23 mouse cellular contexts compared by ENCODE assay signal in the genomic region with DNA sequence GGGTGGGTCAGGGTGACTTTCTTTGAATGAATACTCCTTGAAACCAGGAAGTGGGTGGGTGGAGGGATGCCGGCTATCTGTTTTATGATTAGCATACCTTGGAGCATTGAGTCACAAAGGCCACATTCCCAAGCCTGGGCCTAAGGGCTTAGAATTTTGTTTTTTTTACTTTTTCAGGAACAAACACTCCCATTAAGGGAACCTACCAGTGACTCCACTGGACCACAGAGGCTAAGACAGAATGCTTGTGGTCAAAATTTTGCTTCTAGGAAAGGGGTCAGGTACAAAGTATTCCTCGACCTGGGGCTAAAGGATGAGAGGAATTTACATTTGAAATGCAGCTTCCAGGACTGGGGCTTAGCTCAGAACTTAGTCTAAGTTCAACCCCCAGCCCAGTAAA. TPM values are rescaled to one million over a fixed set of nuclear protein-coding genes. Genes with fewer than 3 reads are reported as not detected.
DNase-seq lines count a peak whose midpoint lies in the region; TF ChIP-seq lines count a peak whose summit lies in the region.
"Had no signal": no experiment of that assay in that cellular context is flagged by ENCODE, and none has a peak within 500 bp of the region (broad histone marks: within the 10 kb centered on the region; RNA-seq: fewer than 3 reads in every experiment).

No protein-coding gene starts in this region.

- TF ChIP-seq CTCF in ES-Bruce4 (IDR thresholded peaks at IDR 0.05; ENCODE audit: low read depth, low read length), result no peak
- no peak for TF ChIP-seq CTCF in gastrocnemius, adult 2 months (IDR thresholded peaks at IDR 0.05)

- no peaks in the 10 kb centered on the region for H3K27me3 ChIP-seq in ES-Bruce4 (ENCODE audit: control insufficient read depth, insufficient read depth, low read length, poor library complexity, severe bottlenecking)
- H3K27me3 ChIP-seq: embryonic facial prominence, embryonic 12.5 days; forebrain, embryonic 13.5 days; forebrain, embryonic 15.5 days; Patski had no signal

- TF ChIP-seq POLR2A in ES-Bruce4 (IDR thresholded peaks at IDR 0.05; ENCODE audit: insufficient read depth, low read length), result no peak

- H3K4me1 ChIP-seq in ES-Bruce4 (ENCODE audit: control insufficient read depth, insufficient read depth, low read length), result no peaks in the 10 kb centered on the region
- H3K4me1 ChIP-seq: embryonic facial prominence, embryonic 10.5 days; embryonic facial prominence, embryonic 12.5 days; forebrain, embryonic 13.5 days; forebrain, embryonic 15.5 days had no signal

- H3K27ac ChIP-seq in ES-Bruce4 (ENCODE audit: insufficient read depth, low read length), result peak overlapping the region; percentile 69
- no peak overlapping the region for H3K27ac ChIP-seq in gastrocnemius, adult 2 months
- H3K27ac ChIP-seq: embryonic facial prominence, embryonic 10.5 days; embryonic facial prominence, embryonic 12.5 days; forebrain, embryonic 13.5 days; forebrain, embryonic 15.5 days had no signal

- no peaks in the 10 kb centered on the region for H3K36me3 ChIP-seq in ES-Bruce4 (ENCODE audit: control insufficient read depth, insufficient read depth, low read length, poor library complexity, severe bottlenecking)
- H3K36me3 ChIP-seq: embryonic facial prominence, embryonic 10.5 days; embryonic facial prominence, embryonic 12.5 days; forebrain, embryonic 15.5 days; G1E had no signal

- no peak for TF ChIP-seq EP300 in ES-Bruce4 (IDR thresholded peaks at IDR 0.05; ENCODE audit: insufficient read depth, low read depth, low read length)

- DNase-seq in ES-CJ7 (ENCODE audit: low read depth, low spot score) (peak; percentile 23), R1 (ENCODE audit: low read depth, low spot score) (peak; percentile 54)
- DNase-seq in gastrocnemius, adult 2 months, result no peak
- DNase-seq in spleen, adult 12 weeks (ENCODE audit: low spot score), result no peak
- DNase-seq in urinary bladder, postnatal 4 days (ENCODE audit: low spot score in 2 of 2), result no peak
- DNase-seq: adrenal gland, adult 8-10 months; adrenal gland, postnatal 14 days; adrenal gland, postnatal 36 days; cerebellum, adult 11-12 months; cerebellum, adult 2 months; cerebellum, adult 9-10 months; cerebellum, postnatal 10 days; cerebellum, postnatal 25 days; forebrain, postnatal 0 days had no signal

- no peak overlapping the region for H3K9ac ChIP-seq in ES-Bruce4 (ENCODE audit: low read depth, poor library complexity, severe bottlenecking)
- H3K9ac ChIP-seq: embryonic facial prominence, embryonic 12.5 days; forebrain, embryonic 13.5 days; forebrain, embryonic 15.5 days; forebrain, postnatal 0 days had no signal

- intact Hi-C loops in gastrocnemius, adult 2 months (cut with DNase I), result no loop called here

- no peak overlapping the region for H3K4me3 ChIP-seq in ES-Bruce4 (ENCODE audit: low read depth, low read length)
- H3K4me3 ChIP-seq in gastrocnemius, adult 2 months, result no peak overlapping the region
- H3K4me3 ChIP-seq: embryonic facial prominence, embryonic 10.5 days; embryonic facial prominence, embryonic 12.5 days; forebrain, embryonic 13.5 days; forebrain, embryonic 15.5 days had no signal

- peaks cover 12% of the 10 kb centered on the region for H3K9me3 ChIP-seq in ES-Bruce4 (replicated peaks; ENCODE audit: control insufficient read depth, insufficient read depth, low read length, poor library complexity, severe bottlenecking)
- H3K9me3 ChIP-seq: embryonic facial prominence, embryonic 10.5 days; embryonic facial prominence, embryonic 12.5 days; forebrain, embryonic 13.5 days; forebrain, embryonic 15.5 days; G1E had no signal

RNA-seq across cellular contexts. Expression of gene Mgll, which starts 32.9 kb away (rescaled TPM):
- 2.9 and 3.4 TPM in 2 replicates for polyA plus RNA-seq in ES-Bruce4 (2011; ENCODE audit: insufficient read depth, insufficient read length, low read depth, missing spikeins)
- 10 to 100 TPM; 22.5 to 46.8 TPM for total RNA-seq in gastrocnemius, adult 2 months (2021)

RNA-seq across cellular contexts. Expression of gene Kbtbd12, which starts 53.6 kb away (rescaled TPM):
- not detected in 2 replicates for polyA plus RNA-seq in ES-Bruce4 (2011; ENCODE audit: insufficient read depth, insufficient read length, low read depth, missing spikeins)
- total RNA-seq in gastrocnemius, adult 2 months (2021), result 10 to 100 TPM; 71.2 to 96.1 TPM
- polyA plus RNA-seq: activated CD4-positive, CD25-positive, alpha-beta regulatory T cell, adult 4 months; embryonic facial prominence, embryonic 12.5 days; forebrain, embryonic 11.5 days; forebrain, embryonic 13.5 days; G1E had no signal

Comparison
In these comparisons a context has a peak if more than half of its experiments do, and no peak if none do; other contexts are left out.
1. DNase-seq: peak in ES-CJ7 (single experiment) and R1 (single experiment); none in gastrocnemius, adult 2 months (single experiment), spleen, adult 12 weeks (single experiment) and urinary bladder, postnatal 4 days (0 of 2).